Mouse (Mus musculus) gastrocnemius, postnatal 36 days (tissue): Measurements from ENCODE around the gene Fbxo31. TPM values are rescaled to one million over a fixed set of nuclear protein-coding genes. Genes with fewer than 3 reads are reported as not detected.
A peak's percentile ranks its signal among the peaks of the same experiment; 100 is the strongest.

Experiments
- DNase-seq, 2 experiments: peaks; one replicate each; pipeline ENCODE4 v3.0.0; 2022
- intact Hi-C: fragments of 180-260 bp; cut with DNase I; formaldehyde crosslinking; loops from one replicate; pipeline ENCODE4 v1.15.1; 2025
- total RNA-seq, 2 experiments: library from RNA; stranded (reverse); gene quantifications; 2 replicates each; pipeline ENCODE4 v1.2.3; 2021

Fbxo31 gene
- total RNA-seq, 2 experiments from 2014 or later = 100 to 124 TPM

DNA sequence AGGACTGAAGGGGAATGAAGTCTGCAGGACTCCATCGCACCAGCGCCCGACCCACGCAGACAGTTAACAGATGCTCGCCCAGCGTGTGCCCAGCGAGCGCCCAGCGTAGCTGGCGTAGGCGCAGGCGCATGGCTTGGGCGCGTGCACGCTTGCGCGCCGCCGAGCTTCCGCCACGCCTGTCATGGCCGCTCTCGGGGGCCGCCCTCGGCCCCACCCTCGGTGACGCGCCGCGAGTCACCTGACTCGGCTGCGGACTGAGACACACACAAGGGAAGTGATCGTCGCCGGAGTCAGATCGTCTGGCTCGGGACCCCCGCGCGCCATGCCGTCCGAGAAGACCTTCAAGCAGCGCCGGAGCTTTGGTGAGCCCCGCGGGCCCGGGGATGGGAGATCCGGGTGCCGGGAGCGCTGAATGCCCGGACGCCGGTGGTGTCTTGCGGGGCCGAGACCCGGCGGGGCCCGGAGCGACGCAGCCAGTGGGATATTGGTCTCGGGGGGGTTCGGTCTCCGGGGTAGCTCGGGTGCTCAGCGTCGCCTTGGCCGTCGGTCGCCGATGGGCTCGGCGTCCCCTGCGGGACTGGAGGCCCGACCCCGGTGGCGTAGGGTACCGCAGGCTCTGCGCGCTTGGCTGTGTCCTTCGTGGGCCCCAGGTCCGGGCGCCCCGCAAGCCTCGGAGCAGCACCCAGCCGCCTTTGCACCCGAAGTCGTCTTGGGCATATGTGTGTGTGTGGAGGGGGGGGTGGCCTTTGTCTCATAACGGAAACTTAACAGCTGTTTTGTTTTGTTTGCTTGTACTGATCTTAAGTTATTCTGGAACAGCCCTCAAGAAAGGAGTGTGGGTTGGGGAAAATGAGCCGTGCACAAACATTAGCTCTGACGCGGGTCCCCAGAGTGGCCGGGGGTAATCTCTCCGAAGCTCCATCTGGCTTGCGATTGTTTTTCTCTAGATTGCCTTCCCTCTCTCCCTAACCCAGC lies 11.9 kb upstream of the Fbxo31 start, which contains the start of gene Map1lc3b:
Map1lc3b (plus strand) TSS at position 159 of the 975 bp plus-strand sequence.
- intact Hi-C loops = no loop called here
- peak; percentile 90 to 96 for DNase-seq

DNA sequence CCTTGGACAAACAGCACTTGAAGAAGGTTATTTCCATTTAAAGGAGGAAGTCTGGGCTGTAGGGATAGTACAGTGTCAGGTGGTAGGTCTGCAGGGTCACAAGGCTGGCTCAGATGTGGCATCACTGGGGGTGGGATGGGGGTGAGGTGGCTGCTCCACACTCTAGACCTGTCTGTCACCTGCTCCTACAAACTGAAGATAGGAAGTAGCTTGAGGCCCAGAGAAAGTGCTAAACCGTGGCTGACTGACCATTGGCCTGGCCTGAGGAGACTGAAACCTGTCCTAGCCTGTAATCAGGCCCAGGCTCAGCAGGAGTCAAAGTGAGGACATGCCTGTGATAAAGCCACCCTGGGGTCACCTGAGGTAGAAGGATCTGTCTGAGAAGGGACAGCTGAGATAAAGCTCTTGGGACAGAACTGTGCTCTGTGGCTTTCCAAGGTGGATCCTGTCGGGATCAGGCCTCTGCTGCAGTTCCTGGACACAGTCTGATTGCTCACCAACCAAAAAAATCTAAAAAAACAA lies 10.7 kb upstream of the Fbxo31 start:
- intact Hi-C loops = no loop called here
- DNase-seq = no peak

- intact Hi-C loops = no loop called here
- DNase-seq = no peak
These were observed 10.1 kb upstream of the Fbxo31 start for GRCm38 (mm10) chr8:121588750-121589149.

DNA sequence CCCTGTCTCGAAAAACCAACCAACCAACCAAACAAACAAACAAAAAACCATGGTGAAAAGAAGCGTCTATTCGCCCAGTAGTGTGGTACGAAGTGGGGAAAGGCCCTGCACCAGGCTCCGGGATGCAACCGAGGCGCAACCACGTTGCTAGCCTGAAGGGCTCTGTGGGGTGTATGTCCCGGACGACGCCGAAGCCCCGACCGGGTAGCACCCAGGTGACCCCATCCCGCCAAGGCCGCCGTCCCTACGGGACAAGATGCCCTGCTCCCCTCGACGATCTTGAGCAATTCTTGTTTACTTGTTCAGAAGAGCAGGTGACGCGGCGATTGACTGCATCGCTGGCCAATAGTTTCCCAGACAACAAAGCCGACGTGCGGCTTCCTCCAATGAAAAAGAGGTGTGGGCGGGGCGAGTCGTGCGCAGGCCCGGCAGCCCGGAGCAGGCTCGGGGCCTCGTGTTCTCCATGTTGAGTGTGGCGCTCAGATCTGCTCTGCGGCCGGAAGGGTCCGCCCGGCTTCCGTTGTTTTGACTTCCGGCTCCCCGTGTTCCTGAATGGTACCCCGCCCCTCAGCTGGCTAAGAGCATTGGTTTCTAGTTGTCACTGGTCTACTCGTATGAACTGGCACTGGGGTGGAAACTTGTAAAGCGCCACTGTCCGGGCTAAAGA lies 6.7 kb upstream of the Fbxo31 start:
- intact Hi-C loops = loop anchor here (2.0 kb wide), 1 partner anchor 38 kb away; no protein-coding TSS in a partner anchor
- peak; percentile 100 for DNase-seq

DNA sequence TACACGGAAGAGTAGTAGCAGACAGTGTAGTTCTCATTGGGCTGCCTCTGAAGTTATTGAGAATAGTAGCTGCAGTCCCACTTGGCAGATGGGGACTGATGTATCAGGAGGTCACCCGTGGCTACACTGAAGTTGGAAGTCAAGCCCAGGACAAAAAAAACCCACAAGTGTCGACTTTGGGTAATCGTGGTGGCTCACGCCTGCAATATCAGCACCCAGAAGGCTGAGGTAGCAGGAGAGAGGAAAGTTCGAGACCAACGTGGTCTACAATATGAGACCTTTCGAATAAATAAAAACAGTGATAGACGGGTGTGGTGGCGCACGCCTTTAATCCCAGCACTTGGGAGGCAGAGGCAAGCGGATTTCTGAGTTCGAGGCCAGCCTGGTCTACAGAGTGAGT lies 6.1 kb upstream of the Fbxo31 start:
- intact Hi-C loops = loop anchor here (2.0 kb wide), 1 partner anchor 38 kb away; no protein-coding TSS in a partner anchor
- DNase-seq = no peak

GRCm38 (mm10) chr8:121583653-121584052 lies 5.0 kb upstream of the Fbxo31 start:
- peak; percentile 47 to 55 for DNase-seq
- intact Hi-C loops = loop anchor here (2.0 kb wide), 1 partner anchor 37 kb away; no protein-coding TSS in a partner anchor

GRCm38 (mm10) chr8:121580465-121580864 lies 1.9 kb upstream of the Fbxo31 start:
- intact Hi-C loops = no loop called here
- DNase-seq = peak in 1 of 2 experiments; percentile 35

DNA sequence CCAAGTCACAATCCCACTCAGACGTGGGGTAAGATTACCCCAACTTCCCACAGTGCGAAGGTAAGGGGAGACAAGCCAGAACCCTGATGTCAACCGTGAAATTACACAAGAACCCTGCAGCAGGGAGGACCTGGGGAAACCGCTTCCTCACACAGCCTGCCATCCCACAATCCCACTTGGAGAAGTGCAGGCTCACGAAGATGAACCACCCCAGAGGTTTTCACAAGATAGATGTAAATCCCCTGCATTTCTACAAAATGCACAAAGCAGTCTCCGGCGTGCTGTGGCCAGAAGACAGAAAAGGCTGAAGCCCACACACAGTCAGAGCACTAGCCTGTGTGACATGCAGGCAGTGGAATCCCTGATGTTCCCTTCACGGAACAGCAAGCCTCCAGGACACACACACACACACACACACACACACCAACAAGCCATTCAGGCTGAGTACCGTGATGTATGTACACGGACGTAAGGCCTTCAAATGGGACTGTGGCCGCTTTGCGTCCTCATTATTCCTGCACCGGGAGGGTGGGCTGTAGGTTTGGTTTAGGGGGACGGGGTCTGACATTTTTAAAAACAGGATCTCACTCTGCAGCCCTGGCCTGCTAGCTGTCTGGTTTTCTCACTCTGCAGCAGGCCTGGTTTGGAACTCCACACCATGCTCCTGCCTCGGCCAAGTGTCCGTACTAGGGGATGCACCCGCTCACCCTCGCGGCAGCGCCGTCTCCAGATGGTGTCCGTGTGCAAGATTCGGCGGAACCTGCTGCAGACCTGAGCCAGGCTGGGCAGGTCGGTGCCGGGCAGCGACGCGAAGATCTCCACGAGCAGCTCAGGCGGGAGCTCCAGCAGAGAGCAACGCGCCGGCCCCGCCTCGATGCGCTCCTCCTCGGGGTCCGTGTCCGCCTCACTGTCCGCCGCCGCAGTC lies 593 bp downstream of the Fbxo31 start:
- DNase-seq = no peak
- intact Hi-C loops = loop anchor here (2.0 kb wide), 1 partner anchor 29 kb away; no protein-coding TSS in a partner anchor

GRCm38 (mm10) chr8:121575661-121576060 lies 2.9 kb downstream of the Fbxo31 start:
- intact Hi-C loops = no loop called here
- DNase-seq = no peak

DNA sequence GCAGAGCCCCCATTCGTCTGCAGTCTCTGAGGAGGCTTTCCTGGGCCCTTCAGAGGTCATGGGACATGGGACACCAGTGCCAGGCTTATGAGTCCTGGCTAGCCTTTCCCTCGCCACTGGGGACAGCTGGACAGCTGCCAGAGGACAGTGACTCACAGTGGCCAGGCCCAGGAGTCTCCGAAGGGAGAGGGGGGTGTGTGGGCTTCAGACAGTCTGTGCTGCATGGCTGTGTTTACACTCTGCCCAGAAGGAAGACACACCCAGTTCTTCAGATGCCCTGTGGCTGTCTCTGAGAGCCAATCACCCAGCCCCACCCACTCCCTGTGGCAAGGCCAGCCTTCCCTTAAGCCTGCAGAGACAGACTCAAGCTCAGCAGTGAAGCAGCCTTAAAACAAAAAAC lies 5.3 kb downstream of the Fbxo31 start:
- DNase-seq = peak; percentile 64 to 73
- intact Hi-C loops = no loop called here

GRCm38 (mm10) chr8:121572121-121572520 lies 6.5 kb downstream of the Fbxo31 start:
- no peak for DNase-seq
- intact Hi-C loops = no loop called here

GRCm38 (mm10) chr8:121570801-121571200 lies 7.8 kb downstream of the Fbxo31 start:
- intact Hi-C loops = no loop called here
- no peak for DNase-seq

DNA sequence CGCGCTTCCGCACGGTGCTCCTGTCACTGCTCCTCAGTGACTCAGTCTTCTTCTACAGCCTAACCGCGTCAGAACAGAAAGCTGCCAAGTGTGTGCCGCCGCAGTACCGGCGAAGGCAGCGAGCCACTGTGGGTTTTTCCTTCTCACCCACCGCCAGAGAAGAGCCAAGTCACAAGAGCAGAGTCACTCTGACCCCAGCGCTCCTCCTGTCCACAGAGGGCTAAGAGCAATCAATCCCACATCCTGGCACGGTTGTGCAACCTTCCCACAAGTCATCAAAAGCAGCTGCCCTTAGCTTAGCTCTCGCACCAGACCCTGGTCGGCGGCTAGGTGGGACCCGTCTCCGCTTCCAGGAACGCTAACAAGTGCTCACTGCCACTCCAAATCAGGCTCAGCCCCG lies 8.3 kb downstream of the Fbxo31 start:
- intact Hi-C loops = no loop called here
- DNase-seq = peak in 1 of 2 experiments; percentile 25

DNA sequence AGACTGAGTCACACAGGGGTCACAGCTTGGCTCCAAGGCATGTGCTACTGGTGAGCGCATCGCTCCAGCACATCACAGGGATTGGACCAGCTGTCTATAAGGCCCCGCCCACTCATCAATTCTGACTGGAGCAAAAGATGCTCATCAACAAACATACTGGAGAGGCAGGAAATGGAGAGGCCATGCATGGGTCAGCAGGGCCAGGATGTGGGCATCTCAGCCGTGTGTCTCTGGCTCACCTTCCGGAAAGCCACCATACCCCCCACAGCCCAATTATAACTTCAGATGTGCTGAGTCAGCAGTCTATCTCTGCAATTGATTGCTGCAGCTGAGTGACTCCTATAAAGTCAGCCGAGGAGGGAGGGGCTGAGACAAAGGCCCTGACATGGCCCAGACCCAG lies 10.3 kb downstream of the Fbxo31 start:
- no peak for DNase-seq
- intact Hi-C loops = no loop called here

GRCm38 (mm10) chr8:121563701-121564100 lies 14.9 kb downstream of the Fbxo31 start:
- intact Hi-C loops = no loop called here
- no peak for DNase-seq

GRCm38 (mm10) chr8:121562941-121563351 lies 15.7 kb downstream of the Fbxo31 start:
- intact Hi-C loops = no loop called here
- peak; percentile 71 to 86 for DNase-seq

- intact Hi-C loops = no loop called here
These were observed 16.8 kb downstream of the Fbxo31 start for GRCm38 (mm10) chr8:121561636-121562345.

DNA sequence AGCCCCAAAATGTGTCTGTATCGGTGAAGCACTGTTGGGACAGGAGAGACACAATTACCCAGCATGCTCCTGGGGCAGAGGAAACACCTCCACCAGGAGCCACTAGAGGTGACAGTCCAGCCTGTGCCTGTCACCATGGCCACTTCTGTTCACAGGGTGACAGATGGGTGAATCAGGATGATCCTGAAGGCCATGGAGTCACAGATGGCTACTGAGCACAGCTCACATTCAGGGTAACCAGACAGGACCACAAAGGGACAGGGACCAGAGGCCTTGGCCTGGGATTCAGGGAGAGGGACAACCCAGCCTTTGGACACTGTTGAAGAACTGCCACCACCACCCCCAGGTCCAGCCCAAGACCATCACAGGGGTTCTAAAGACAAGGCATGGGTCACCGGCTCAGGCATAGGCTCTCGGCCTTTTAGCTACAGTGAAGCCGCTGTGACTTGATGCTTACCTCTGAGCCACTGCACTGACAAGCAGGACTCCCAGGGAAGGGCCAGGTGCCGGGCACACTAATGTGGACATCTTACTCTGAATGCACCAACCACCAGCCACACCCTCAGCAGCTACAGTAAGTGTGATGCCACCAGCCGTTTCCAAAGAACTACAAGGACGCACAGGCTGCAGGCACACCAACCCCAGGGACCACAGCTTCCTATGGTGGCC lies 18.0 kb downstream of the Fbxo31 start:
- DNase-seq = no peak
- intact Hi-C loops = no loop called here

More at GRCm38 (mm10) chr8:121561636-121562345, 16.8 kb downstream of the Fbxo31 start:
- DNase-seq = peak; percentile 59 to 75

- intact Hi-C loops = no loop called here
- DNase-seq = peak in 1 of 2 experiments; percentile 3
These were observed 18.8 kb downstream of the Fbxo31 start for GRCm38 (mm10) chr8:121559801-121560200.
